Mouse (Mus musculus): Measurements from ENCODE around the gene Arhgap30.

- TF ChIP-seq CTCF (conservative IDR thresholded peaks at IDR 0.05 in 1 of 2, IDR thresholded peaks at IDR 0.05 in 1 of 2; ENCODE audit: low read depth in 2 of 2, low read length in 2 of 2): no peak
- TF ChIP-seq ETS1 (conservative IDR thresholded peaks at IDR 0.05; ENCODE audit: low read depth, low read length): no peak
- no peak for TF ChIP-seq USF1 (IDR thresholded peaks at IDR 0.05; ENCODE audit: low read depth, low read length)
- no peak for TF ChIP-seq POLR2A (IDR thresholded peaks at IDR 0.05; ENCODE audit: low read depth, low read length)
- TF ChIP-seq MXI1 (IDR thresholded peaks at IDR 0.05; ENCODE audit: low read depth, low read length): no peak
- TF ChIP-seq MYC (IDR thresholded peaks at IDR 0.05; ENCODE audit: low read depth, low read length): no peak
- no peak for TF ChIP-seq MAZ (IDR thresholded peaks at IDR 0.05; ENCODE audit: low read depth, low read length)
- TF ChIP-seq CHD1 (IDR thresholded peaks at IDR 0.05; ENCODE audit: low read depth, low read length): no peak
Observed at GRCm38 (mm10) chr1:171349210-171349609, 39.5 kb upstream of the Arhgap30 start.

Measured in CH12.LX (cell line).